Mouse (Mus musculus) c-Kit-positive CD71-negative TER-119-negative erythroid progenitor cells, embryonic 14.5 days (primary cell): ENCODE measurements at regions not wholly inside any gene's neighbourhood (a gene's known extent, or its start where the extent isn't known, plus 50 kb on each side); places are given as distances from the start of the nearest gene placed in this dataset.

Source experiments
- DNase-seq: peaks from one replicate; pipeline ENCODE4 v3.0.0-alpha.2; 2013; ENCODE audit warnings: low read depth

GRCm38 (mm10) chr4:81841642-81842494 lies 399.3 kb upstream of the Mpdz start:
- DNase-seq = no peak

GRCm38 (mm10) chr4:81829972-81830371 lies 387.4 kb upstream of the Mpdz start:
- no peak for DNase-seq

GRCm38 (mm10) chr4:81827453-81827852 lies 384.8 kb upstream of the Mpdz start:
- no peak for DNase-seq

- no peak for DNase-seq
These were observed 383.4 kb upstream of the Mpdz start for GRCm38 (mm10) chr4:81825966-81826365.

GRCm38 (mm10) chr4:81823566-81823965 lies 381.0 kb upstream of the Mpdz start:
- DNase-seq = no peak

GRCm38 (mm10) chr4:81789274-81789673 lies 346.7 kb upstream of the Mpdz start:
- no peak for DNase-seq

GRCm38 (mm10) chr4:81788636-81789035 lies 346.0 kb upstream of the Mpdz start:
- no peak for DNase-seq

- DNase-seq = no peak
These were observed 339.4 kb upstream of the Mpdz start for GRCm38 (mm10) chr4:81781971-81782370.

GRCm38 (mm10) chr4:81766705-81767104 lies 324.1 kb upstream of the Mpdz start:
- no peak for DNase-seq

GRCm38 (mm10) chr4:81764026-81764867 lies 321.6 kb upstream of the Mpdz start:
- no peak for DNase-seq

GRCm38 (mm10) chr4:81763311-81764025 lies 320.9 kb upstream of the Mpdz start:
- no peak for DNase-seq

GRCm38 (mm10) chr4:81762592-81763229 lies 320.1 kb upstream of the Mpdz start:
- DNase-seq = no peak

- no peak for DNase-seq
These were observed 315.3 kb upstream of the Mpdz start for GRCm38 (mm10) chr4:81757905-81758304.

- no peak for DNase-seq
These were observed 302.3 kb upstream of the Mpdz start for GRCm38 (mm10) chr4:81744629-81745509.

- DNase-seq = no peak
These were observed 301.5 kb upstream of the Mpdz start for GRCm38 (mm10) chr4:81743978-81744628.

GRCm38 (mm10) chr4:81742536-81743459 lies 300.2 kb upstream of the Mpdz start:
- DNase-seq = no peak

- DNase-seq = no peak
These were observed 291.8 kb upstream of the Mpdz start for GRCm38 (mm10) chr4:81734391-81734790.

- no peak for DNase-seq
These were observed 287.8 kb upstream of the Mpdz start for GRCm38 (mm10) chr4:81730386-81730785.

GRCm38 (mm10) chr4:81728961-81729360 lies 286.3 kb upstream of the Mpdz start:
- no peak for DNase-seq
